Mouse (Mus musculus): Measurements from ENCODE around the gene Ppp2r2d.

Gene Ppp2r2d

DNA sequence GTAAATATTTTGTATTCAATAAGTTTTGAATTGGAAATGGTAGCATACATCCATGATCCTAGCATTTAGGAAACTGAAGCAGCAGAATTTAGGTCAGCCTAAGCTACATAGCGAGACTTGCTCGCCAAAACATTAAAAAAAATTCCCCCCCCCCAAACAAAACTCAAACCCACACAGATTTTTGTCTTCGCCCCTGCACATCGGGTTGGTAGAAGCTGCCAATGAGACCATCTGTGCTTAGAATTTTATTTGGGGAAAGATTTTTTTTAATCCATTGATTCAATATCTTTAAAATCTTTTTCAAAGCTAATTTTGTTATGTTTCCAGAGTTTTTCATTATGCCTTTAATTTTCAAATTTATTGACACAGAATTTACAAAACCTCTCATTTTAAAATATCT, 82.6 kb downstream of the Ppp2r2d start:
- DNase-seq = no peak

Data from heart, adult 11 months (tissue).